Mouse (Mus musculus): ENCODE data around the gene Gm43302.

DNA sequence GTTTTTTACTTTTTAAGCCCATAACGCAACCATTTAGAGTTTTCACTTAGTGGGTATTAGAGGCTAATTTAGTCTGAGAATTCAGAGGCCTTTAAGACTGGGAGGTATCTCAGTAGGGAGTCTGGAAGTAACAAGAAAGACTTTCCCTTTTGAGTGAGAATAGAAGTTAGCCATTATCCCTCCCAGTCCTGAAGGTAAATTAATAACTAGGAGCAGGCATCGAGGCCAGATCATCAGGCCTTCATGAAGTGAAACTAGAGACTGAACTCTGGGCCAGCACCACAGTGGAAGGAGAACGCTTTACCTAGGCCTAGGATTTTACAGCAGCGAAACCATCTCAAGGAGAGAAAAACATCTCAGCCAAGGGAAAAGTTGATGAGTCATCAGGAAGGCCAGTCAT is 8.5 kb upstream of the Gm43302 start:
- no peak for TF ChIP-seq CTCF (IDR thresholded peaks at IDR 0.05; ENCODE audit: low read depth)
- TF ChIP-seq EP300 (IDR thresholded peaks at IDR 0.05; ENCODE audit: low read depth): no peak

All from liver, postnatal 0 days (tissue).